Mouse (Mus musculus) kidney, adult 2 months (tissue): Measurements from ENCODE around the gene Cinp. TPM values are rescaled to one million over a fixed set of nuclear protein-coding genes. Genes with fewer than 3 reads are reported as not detected.

Experiments used
- DNase-seq: peaks from one replicate; pipeline ENCODE4 v3.0.0; 2021
- H3K27ac ChIP-seq: fragments of 200-500 bp; 2 replicates; pipeline ENCODE4 v1.5.1; 2012; ENCODE audit warnings: low read depth, low read length, control low read depth, inconsistent platforms; ENCODE audit not compliant: insufficient read depth
- H3K27me3 ChIP-seq: fragments of 200-500 bp; replicated peaks from 2 replicates; pipeline ENCODE4 v1.6.1; 2012; ENCODE audit warnings: mild to moderate bottlenecking, moderate library complexity, low read length, inconsistent platforms; ENCODE audit not compliant: control insufficient read depth, insufficient read depth
- H3K36me3 ChIP-seq: fragments of 200-500 bp; 2 replicates; pipeline ENCODE4 v1.6.1; 2012; ENCODE audit warnings: mild to moderate bottlenecking, moderate library complexity, low read length, inconsistent platforms; ENCODE audit not compliant: control insufficient read depth, insufficient read depth
- H3K4me1 ChIP-seq: fragments of 200-500 bp; 2 replicates; pipeline ENCODE4 v1.6.1; 2011; ENCODE audit warnings: low read length; ENCODE audit not compliant: control insufficient read depth, insufficient read depth
- H3K4me3 ChIP-seq: fragments of 200-500 bp; 2 replicates; pipeline ENCODE4 v1.5.1; 2011; ENCODE audit warnings: mild to moderate bottlenecking, low read depth, low read length, control low read depth; ENCODE audit not compliant: insufficient read depth
- CTCF ChIP-seq: fragments of 200-500 bp; conservative IDR thresholded peaks from 2 replicates; pipeline ENCODE4 v1.5.1; 2011; ENCODE audit warnings: low read depth, mild to moderate bottlenecking, control low read depth, low read length, moderate library complexity, mixed read lengths; ENCODE audit not compliant: insufficient read depth, insufficient read length
- POLR2A ChIP-seq: fragments of 200-500 bp; IDR thresholded peaks from one replicate; pipeline ENCODE4 v1.6.1; 2011; ENCODE audit warnings: low read depth, low read length, control low read depth
- WGBS: fragments of 180-500 bp; shearing (Covaris S2); methylation state at CpG from one replicate; pipeline ENCODE4 v1.1.7; 2018; 5-methylcytosine and 5-hydroxymethylcytosine counted together
- polyA plus RNA-seq: library from polyadenylated mRNA; depleted of rRNA; stranded (reverse); fragments of >200 nt; gene quantifications from 2 replicates; pipeline ENCODE4 v1.2.3, GENCODE M21; 2012

Cinp gene
- polyA plus RNA-seq, 1 experiment = 27.1 TPM

- 93% methylated on average over 2 of the region's 2 CpGs for WGBS
- Histone ChIP-seq H3K4me3 (no peak overlapping the region), H3K27ac (no peak overlapping the region), H3K4me1 (peaks cover 7% of the 10 kb centered on the region; the same call in 1 of the 2 replicates), H3K27me3 (no peaks in the 10 kb centered on the region), H3K36me3 (no peaks in the 10 kb centered on the region)
- DNase-seq = no peak
- no peak for TF ChIP-seq CTCF
- no peak for TF ChIP-seq POLR2A
Observed at GRCm38 (mm10) chr12:110909962-110910361, 21.0 kb upstream of the Cinp start.

GRCm38 (mm10) chr12:110907845-110908244, 18.9 kb upstream of the Cinp start:
- H3K4me1 ChIP-seq = peaks cover 7% of the 10 kb centered on the region; the same call in 1 of the 2 replicates
- TF ChIP-seq POLR2A (no peak), CTCF (no peak)
- WGBS = 70% methylated on average over 3 of the region's 3 CpGs
- H3K4me3 ChIP-seq = no peak overlapping the region
- no peaks in the 10 kb centered on the region for H3K36me3 ChIP-seq
- DNase-seq = no peak
- H3K27ac ChIP-seq = no peak overlapping the region
- no peaks in the 10 kb centered on the region for H3K27me3 ChIP-seq

- WGBS = 89% methylated on average over 2 of the region's 2 CpGs
- 0 out of 2 replicates have a peak, but pooled peaks have one; percentile 6 for TF ChIP-seq CTCF
- TF ChIP-seq POLR2A = no peak
- Histone ChIP-seq H3K4me1 (peaks cover 7% of the 10 kb centered on the region; the same call in 1 of the 2 replicates), H3K27me3 (no peaks in the 10 kb centered on the region), H3K27ac (no peak overlapping the region), H3K36me3 (no peaks in the 10 kb centered on the region), H3K4me3 (no peak overlapping the region)
- peak; percentile 43 for DNase-seq
Observed at GRCm38 (mm10) chr12:110903536-110903935, 14.6 kb upstream of the Cinp start.

- no peaks in the 10 kb centered on the region for H3K4me1 ChIP-seq
- H3K27me3 ChIP-seq = no peaks in the 10 kb centered on the region
- H3K27ac ChIP-seq = no peak overlapping the region
- 77% methylated on average over 4 of the region's 4 CpGs for WGBS
- no peak for DNase-seq
- H3K36me3 ChIP-seq = no peaks in the 10 kb centered on the region
- no peak for TF ChIP-seq CTCF
- TF ChIP-seq POLR2A = no peak
- no peak overlapping the region for H3K4me3 ChIP-seq
Observed at GRCm38 (mm10) chr12:110902106-110902505, 13.2 kb upstream of the Cinp start.

GRCm38 (mm10) chr12:110891887-110892286, 2.9 kb upstream of the Cinp start:
- H3K36me3 ChIP-seq = no peaks in the 10 kb centered on the region
- no peak for DNase-seq
- no peak overlapping the region for H3K4me3 ChIP-seq
- H3K27ac ChIP-seq = no peak overlapping the region
- TF ChIP-seq CTCF = no peak
- no peak for TF ChIP-seq POLR2A
- peaks cover 6% of the 10 kb centered on the region; the same call in 1 of the 2 replicates for H3K4me1 ChIP-seq
- no peaks in the 10 kb centered on the region for H3K27me3 ChIP-seq
- 85% methylated on average over 1 of the region's 1 CpGs for WGBS

GRCm38 (mm10) chr12:110888606-110889005, 339 bp downstream of the Cinp start:
- no peak for DNase-seq
- Histone ChIP-seq H3K36me3 (no peaks in the 10 kb centered on the region), H3K27me3 (no peaks in the 10 kb centered on the region), H3K27ac (no peak overlapping the region), H3K4me3 (peak overlapping the region; percentile 73), H3K4me1 (peaks cover 6% of the 10 kb centered on the region; the same call in 1 of the 2 replicates)
- TF ChIP-seq CTCF (no peak), POLR2A (no peak)
- WGBS = under 1% methylated on average over 25 of the region's 25 CpGs

- WGBS = 20% methylated on average over 12 of the region's 12 CpGs
- TF ChIP-seq POLR2A = no peak
- TF ChIP-seq CTCF = no peak
- Histone ChIP-seq H3K4me1 (peaks cover 6% of the 10 kb centered on the region; the same call in 1 of the 2 replicates), H3K4me3 (peak overlapping the region; percentile 73), H3K27ac (no peak overlapping the region), H3K36me3 (no peaks in the 10 kb centered on the region), H3K27me3 (no peaks in the 10 kb centered on the region)
- no peak for DNase-seq
Observed at GRCm38 (mm10) chr12:110888106-110888505, 839 bp downstream of the Cinp start.

- Histone ChIP-seq H3K27ac (no peak overlapping the region), H3K4me1 (peaks cover 6% of the 10 kb centered on the region; the same call in 1 of the 2 replicates), H3K4me3 (no peak overlapping the region), H3K27me3 (no peaks in the 10 kb centered on the region), H3K36me3 (no peaks in the 10 kb centered on the region)
- peak; percentile 80 for DNase-seq
- TF ChIP-seq CTCF (no peak), POLR2A (no peak)
- WGBS = 79% methylated on average over 2 of the region's 2 CpGs
Observed at GRCm38 (mm10) chr12:110885251-110885650, 3.7 kb downstream of the Cinp start.
